Mouse (Mus musculus): Measurements from ENCODE around the gene Ccr3. TPM values are rescaled to one million over a fixed set of nuclear protein-coding genes. Genes with fewer than 3 reads are reported as not detected.
A peak's percentile ranks its signal among the peaks of the same experiment; 100 is the strongest.
"Not testable (repeated sequence)": the region's sequence is repeated elsewhere in the genome, so short reads cannot be mapped to it uniquely, and the experiment has no call there.

Ccr3 gene
- total RNA-seq (2021): not detected
- long read RNA-seq, experiment 1: 0 reads
- long read RNA-seq, experiment 2: 0 reads

DNA sequence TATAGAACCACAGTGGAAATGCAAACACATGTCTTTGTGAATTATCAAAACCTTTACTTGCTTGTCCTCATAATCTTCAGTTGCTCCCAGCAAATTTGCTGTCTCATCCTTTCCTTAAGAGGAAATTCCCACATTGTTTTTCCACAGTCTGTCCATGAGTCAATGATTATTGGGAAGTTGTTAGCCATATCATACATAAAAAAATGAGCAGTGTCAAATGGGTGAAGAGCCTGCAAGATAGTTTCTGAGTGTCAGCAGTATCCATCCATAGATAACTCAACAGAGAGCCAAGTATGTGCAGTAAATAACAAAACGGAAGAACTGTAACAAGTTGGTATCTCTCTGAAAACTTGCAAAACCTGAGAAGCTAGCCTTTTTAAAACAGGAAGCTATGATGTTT is at the start of gene Ccr3:
Gene Ccr3 (plus strand): TSS at position 301 of the 400 bp plus-strand sequence.
- no peak for DNase-seq (ENCODE audit: low spot score in 2 of 2)

GRCm38 (mm10) chr9:123975630-123976029 is 46.1 kb upstream of the Ccr3 start:
- DNase-seq (ENCODE audit: low spot score in 2 of 2): no peak

- DNase-seq (ENCODE audit: low spot score in 2 of 2): no peak
Measured at GRCm38 (mm10) chr9:123976876-123977663, 44.7 kb upstream of the Ccr3 start.

DNA sequence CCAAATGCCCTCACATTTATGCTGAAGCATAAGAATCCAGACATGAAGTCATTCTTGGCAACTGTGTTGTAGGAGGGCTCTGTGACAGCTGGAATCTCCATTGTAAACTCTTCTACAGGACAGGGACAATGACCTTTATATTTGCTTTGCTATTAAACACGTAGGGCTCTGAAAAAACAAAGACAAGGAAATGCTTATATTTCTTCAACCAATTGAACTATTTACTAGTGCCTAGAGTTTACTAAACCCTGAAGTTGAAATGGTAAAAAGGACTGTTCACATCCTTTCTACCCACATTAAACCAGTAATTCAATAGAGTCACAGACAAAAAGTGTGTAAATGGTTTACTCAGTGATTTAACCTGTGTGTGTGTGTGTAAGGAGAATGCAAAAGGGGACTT is 43.5 kb upstream of the Ccr3 start, which contains the start of gene Ccr1l1:
Gene Ccr1l1 (minus strand): TSS at position 101 of the 400 bp plus-strand sequence.
- no peak for DNase-seq (ENCODE audit: low spot score in 2 of 2)

GRCm38 (mm10) chr9:123980858-123981475 is 40.8 kb upstream of the Ccr3 start:
- DNase-seq (ENCODE audit: low spot score in 2 of 2): not testable (repeated sequence)

GRCm38 (mm10) chr9:123981909-123982308 is 39.9 kb upstream of the Ccr3 start:
- DNase-seq (ENCODE audit: low spot score in 2 of 2): no peak

- DNase-seq (ENCODE audit: low spot score in 2 of 2): no peak
Measured at GRCm38 (mm10) chr9:123982720-123983119, 39.1 kb upstream of the Ccr3 start.

DNA sequence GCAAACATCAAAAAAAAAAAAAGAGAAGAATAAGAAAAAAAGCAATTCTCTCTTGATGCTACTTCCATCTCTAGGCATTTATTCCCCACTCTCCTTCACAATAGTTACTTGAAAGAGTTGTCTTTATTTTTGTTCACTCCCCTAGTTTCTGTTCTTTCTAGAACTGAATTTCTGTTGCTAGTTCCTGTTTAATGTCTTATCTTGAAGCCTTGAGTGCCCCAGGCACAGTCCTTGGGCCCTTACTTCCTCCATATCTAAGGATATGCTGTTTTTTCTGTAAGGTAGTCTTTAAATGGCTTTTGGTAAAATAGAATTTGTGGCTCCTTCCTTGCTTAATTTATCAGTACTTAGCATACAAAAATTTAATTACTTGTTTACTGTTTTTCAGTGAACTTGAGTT is 36.8 kb upstream of the Ccr3 start:
- DNase-seq (ENCODE audit: low spot score in 2 of 2): no peak

- no peak for DNase-seq (ENCODE audit: low spot score in 2 of 2)
Measured at GRCm38 (mm10) chr9:123986217-123986616, 35.6 kb upstream of the Ccr3 start.

- no peak for DNase-seq (ENCODE audit: low spot score in 2 of 2)
Measured at GRCm38 (mm10) chr9:123989671-123990070, 32.1 kb upstream of the Ccr3 start.

GRCm38 (mm10) chr9:123991312-123991906 is 30.4 kb upstream of the Ccr3 start:
- DNase-seq (ENCODE audit: low spot score in 2 of 2): no peak

DNA sequence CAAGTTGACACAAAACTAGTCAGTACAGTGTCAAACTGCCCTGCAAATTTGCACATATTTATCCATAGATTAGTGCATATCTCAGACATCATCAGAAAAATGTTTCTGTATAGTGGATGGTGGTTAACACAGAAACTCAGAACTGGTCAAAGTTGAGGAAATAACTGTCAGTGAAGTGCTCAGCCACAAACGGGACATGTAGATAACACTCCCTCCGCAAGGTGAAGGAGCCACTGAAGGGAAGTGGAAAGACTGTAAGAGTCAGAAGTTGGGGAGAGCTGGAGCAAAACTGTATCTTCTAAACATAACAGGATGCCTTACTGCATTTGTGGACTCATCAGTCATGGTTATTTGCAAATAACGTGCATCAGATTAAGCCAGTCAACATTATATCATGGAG is 24.1 kb upstream of the Ccr3 start:
- no peak for DNase-seq (ENCODE audit: low spot score in 2 of 2)

DNA sequence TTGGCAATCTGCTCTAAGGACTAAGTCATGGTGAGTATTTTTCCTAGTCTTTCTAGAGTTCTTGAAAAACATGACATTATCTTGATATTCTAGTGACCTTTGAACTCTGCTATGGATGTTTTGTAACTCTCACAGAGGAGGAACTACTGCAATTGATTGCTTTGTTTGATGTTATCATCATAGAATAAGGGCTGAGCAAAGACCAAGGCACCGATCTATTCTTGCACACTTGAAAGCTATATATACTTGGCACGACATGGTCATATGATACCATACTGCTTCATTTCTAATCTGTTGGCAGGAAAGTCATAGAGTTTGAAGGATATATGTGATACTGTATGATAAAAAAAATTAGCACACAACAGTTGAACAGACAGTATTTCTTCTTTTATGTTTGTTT is 22.0 kb upstream of the Ccr3 start:
- DNase-seq (ENCODE audit: low spot score in 2 of 2): no peak

DNA sequence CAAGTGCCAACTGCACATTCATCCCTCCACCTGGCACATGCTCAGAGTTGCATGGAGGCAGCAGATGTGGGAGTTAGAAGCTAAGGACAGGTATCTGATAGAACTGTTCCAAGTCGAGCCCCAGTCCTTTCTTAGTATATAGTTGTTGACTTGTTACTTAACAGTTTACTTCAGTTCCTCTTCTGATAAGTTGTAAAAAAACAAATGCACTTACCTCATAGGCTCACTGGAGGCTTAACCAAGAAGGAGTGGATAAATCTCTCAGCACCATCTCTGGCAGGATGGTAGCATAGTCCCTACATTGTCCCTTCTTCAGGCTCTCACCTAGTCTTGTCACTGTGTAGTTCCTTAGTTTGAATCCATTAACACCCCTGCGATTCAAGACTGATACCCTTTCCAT is 9.1 kb upstream of the Ccr3 start:
- DNase-seq (ENCODE audit: low spot score in 2 of 2): no peak

- no peak for DNase-seq (ENCODE audit: low spot score in 2 of 2)
Measured at GRCm38 (mm10) chr9:124013270-124013669, 8.5 kb upstream of the Ccr3 start.

DNA sequence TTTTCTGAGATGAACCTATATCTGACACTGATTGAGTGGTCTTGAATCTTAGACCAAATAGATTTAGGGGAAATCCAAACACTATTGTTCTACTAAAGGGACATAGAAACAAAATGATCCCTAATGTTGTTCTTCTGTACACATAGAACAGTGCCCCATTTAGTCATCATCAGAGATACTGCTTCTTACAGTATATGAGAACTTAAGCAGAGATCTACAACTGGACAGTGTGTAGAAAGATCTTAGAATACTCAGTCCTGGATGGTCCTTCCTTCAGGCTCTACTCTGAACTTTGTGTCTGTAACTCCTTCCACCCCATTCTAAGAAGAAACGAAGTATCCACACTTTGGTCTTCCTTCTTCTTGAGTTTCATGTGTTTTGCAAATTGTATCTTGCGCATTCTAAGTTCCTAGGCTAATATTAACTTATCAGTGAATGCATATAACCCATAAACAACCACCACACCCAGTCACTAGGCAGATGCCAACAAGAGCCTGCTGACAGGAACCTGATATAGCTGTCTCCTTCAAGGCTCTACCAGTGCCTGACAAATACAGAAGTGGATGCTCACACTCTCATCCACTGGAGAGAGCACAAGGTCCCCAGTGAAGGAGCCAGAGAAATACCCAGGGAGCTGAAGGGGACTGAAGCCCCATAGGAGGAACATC is 6.7 kb upstream of the Ccr3 start:
- no peak for DNase-seq (ENCODE audit: low spot score in 2 of 2)

GRCm38 (mm10) chr9:124016048-124016447 is 5.7 kb upstream of the Ccr3 start:
- DNase-seq (ENCODE audit: low spot score in 2 of 2): no peak

DNA sequence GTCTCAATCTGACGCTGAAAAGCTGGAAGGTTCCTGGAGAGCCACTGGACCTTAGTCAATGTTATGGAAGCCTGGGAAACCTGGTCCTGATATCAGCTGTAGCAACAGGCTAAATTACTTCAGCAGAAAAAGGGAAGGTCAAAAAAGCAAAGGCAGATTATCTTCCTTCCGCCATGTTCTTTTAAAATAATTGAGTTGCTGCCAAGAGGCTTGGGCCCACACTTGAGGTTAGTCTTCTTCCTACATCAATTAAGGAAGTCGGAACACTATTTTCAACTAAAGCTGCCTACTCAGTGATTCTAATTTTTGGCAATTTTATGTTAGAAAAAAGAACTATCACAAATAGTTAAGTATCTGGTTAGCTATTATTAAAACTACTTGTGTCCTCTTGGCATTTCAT is 1.9 kb upstream of the Ccr3 start:
- no peak for DNase-seq (ENCODE audit: low spot score in 2 of 2)

- DNase-seq (ENCODE audit: low spot score in 2 of 2): no peak
Measured at GRCm38 (mm10) chr9:124033345-124033744, 11.6 kb downstream of the Ccr3 start.

DNA sequence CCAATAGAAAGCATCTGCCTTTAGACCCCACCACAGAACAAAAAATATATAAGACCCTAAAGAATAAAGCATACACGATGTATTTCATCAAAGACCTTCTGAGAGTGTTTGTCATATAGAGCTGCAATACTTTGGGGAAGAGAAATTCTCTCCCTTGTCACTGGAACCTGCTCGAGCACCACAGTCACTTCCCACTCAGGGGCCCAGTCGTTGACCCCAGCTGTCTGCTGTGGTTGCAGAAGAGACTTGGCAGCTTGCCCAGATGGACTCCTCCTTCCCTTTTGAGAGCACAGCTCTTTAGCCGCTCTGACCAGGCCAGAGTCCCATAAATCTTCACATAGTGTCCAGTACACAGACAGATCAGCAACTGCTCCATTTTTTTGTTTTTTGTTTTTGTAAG is 15.9 kb downstream of the Ccr3 start:
- peak; percentile 29 to 49 for DNase-seq (ENCODE audit: low spot score in 2 of 2)

GRCm38 (mm10) chr9:124038158-124038582 is 16.4 kb downstream of the Ccr3 start:
- DNase-seq (ENCODE audit: low spot score in 2 of 2): no peak

- no peak for DNase-seq (ENCODE audit: low spot score in 2 of 2)
Measured at GRCm38 (mm10) chr9:124038949-124039348, 17.2 kb downstream of the Ccr3 start.
